Mouse (Mus musculus) ES-E14 (cell line): ENCODE measurements at regions not wholly inside any gene's neighbourhood (a gene's known extent, or its start where the extent isn't known, plus 50 kb on each side); places are given as distances from the start of the nearest gene placed in this dataset.

Experiments
- DNase-seq: peaks from one replicate; pipeline ENCODE4 v3.0.0-alpha.2; 2013; ENCODE audit warnings: low read depth, low spot score
- H3K27ac ChIP-seq: 2 replicates; pipeline ENCODE4 v1.5.1; 2012; ENCODE audit warnings: low read depth, mild to moderate bottlenecking, low read length, moderate library complexity, mixed read lengths; ENCODE audit not compliant: poor library complexity, insufficient read depth, severe bottlenecking
- H3K36me3 ChIP-seq: 2 replicates; pipeline ENCODE4 v1.6.1; 2012; ENCODE audit warnings: mild to moderate bottlenecking, low read length, moderate library complexity, mixed read lengths; ENCODE audit not compliant: control insufficient read depth, poor library complexity, insufficient read depth, severe bottlenecking
- H3K4me1 ChIP-seq, 2 experiments: fragments of 150-350 bp in 1 of 2; sonication (generic) in 1 of 2; 2 replicates each; pipeline ENCODE4 v1.6.1; 2012; ENCODE audit warnings: low read length in 2 of 2, mild to moderate bottlenecking in 1 of 2, mixed read lengths in 1 of 2; ENCODE audit not compliant: control insufficient read depth in 2 of 2, insufficient read depth in 2 of 2, poor library complexity in 1 of 2
- H3K4me3 ChIP-seq, 2 experiments: fragments of 150-350 bp in 1 of 2; sonication (generic) in 1 of 2; 2 replicates each; pipeline ENCODE4 v1.5.1; 2012; ENCODE audit warnings: low read length in 2 of 2, low read depth in 1 of 2, mild to moderate bottlenecking in 1 of 2, mixed read lengths in 1 of 2; ENCODE audit not compliant: insufficient read depth in 1 of 2, poor library complexity in 1 of 2, severe bottlenecking in 1 of 2
- H3K9ac ChIP-seq: 2 replicates; pipeline ENCODE4 v1.6.1; 2012; ENCODE audit warnings: low read depth, mild to moderate bottlenecking, low read length, mixed read lengths; ENCODE audit not compliant: poor library complexity, insufficient read depth, severe bottlenecking
- H3K9me3 ChIP-seq: fragments of 150-350 bp; sonication (generic); 2 replicates; pipeline ENCODE4 v1.6.1; 2012; ENCODE audit warnings: low read depth, mild to moderate bottlenecking, low read length; ENCODE audit not compliant: control insufficient read depth, insufficient read depth
- CHD2 ChIP-seq: IDR thresholded peaks from 2 replicates; pipeline ENCODE4 v1.6.1; 2014; ENCODE audit warnings: mild to moderate bottlenecking, low read depth, low read length, inconsistent platforms
- HCFC1 ChIP-seq: IDR thresholded peaks from 2 replicates; pipeline ENCODE4 v1.6.1; 2012; ENCODE audit warnings: low read length, inconsistent platforms, borderline replicate concordance; ENCODE audit not compliant: insufficient read depth
- MAFK ChIP-seq: IDR thresholded peaks from 2 replicates; pipeline ENCODE4 v1.6.1; 2014; ENCODE audit warnings: mild to moderate bottlenecking, low read depth, low read length, inconsistent platforms; ENCODE audit not compliant: insufficient read depth
- ZC3H11A ChIP-seq: IDR thresholded peaks from 2 replicates; pipeline ENCODE4 v1.6.1; 2012; ENCODE audit warnings: low read depth, mild to moderate bottlenecking, inconsistent platforms, low read length, borderline replicate concordance
- ZNF384 ChIP-seq: IDR thresholded peaks from 2 replicates; pipeline ENCODE4 v1.6.1; 2012; ENCODE audit warnings: low read depth, low read length, inconsistent platforms
- in situ Hi-C, 2 experiments: fragments of 600-800 bp; cut with MboI; formaldehyde crosslinking; loops; one replicate each; pipeline ENCODE4 v1.15.1; 2025; ENCODE audit warnings: low sequenced_read_pairs in 2 of 2, inconsistent platforms in 1 of 2; ENCODE audit not compliant: unreplicated experiment in 2 of 2

- Histone ChIP-seq H3K4me1 (no peaks in the 10 kb centered on the region), H3K9me3 (no peaks in the 10 kb centered on the region), H3K27ac (no peak overlapping the region), H3K4me3 (no peak overlapping the region), H3K36me3 (no peaks in the 10 kb centered on the region), H3K9ac (no peak overlapping the region)
- DNase-seq = no peak
- in situ Hi-C loops = no loop called here
- no peak for TF ChIP-seq CHD2
- TF ChIP-seq ZNF384 = no peak
- no peak for TF ChIP-seq MAFK
- no peak for TF ChIP-seq HCFC1
- no peak for TF ChIP-seq ZC3H11A
These were observed 167.7 kb upstream of the Pou3f3 start for GRCm38 (mm10) chr1:42527746-42528476.

DNA sequence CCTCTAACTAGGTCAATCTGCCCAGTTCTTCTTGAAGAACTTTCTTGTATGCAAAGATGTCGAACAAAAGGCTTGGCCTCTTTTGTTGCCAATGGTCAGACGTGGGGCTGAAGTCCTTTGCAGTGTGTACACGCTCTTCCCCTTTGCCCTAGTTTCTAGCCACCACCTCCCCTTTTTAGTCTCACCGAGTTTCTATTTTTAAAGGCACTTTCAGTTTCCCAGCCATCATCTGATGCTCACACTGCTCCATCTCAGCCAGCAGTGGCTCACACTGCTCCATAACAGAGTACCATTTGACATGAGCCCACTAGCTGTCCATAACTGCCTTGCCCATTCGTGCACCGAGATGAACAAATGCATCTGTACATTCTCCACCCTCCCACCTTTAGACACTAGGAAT lies 162.7 kb upstream of the Pou3f3 start:
- Histone ChIP-seq H3K4me1 (no peaks in the 10 kb centered on the region), H3K36me3 (no peaks in the 10 kb centered on the region), H3K9me3 (no peaks in the 10 kb centered on the region), H3K4me3 (no peak overlapping the region), H3K27ac (no peak overlapping the region), H3K9ac (no peak overlapping the region)
- no peak for TF ChIP-seq CHD2
- no peak for TF ChIP-seq ZNF384
- TF ChIP-seq MAFK = no peak
- no peak for TF ChIP-seq HCFC1
- TF ChIP-seq ZC3H11A = no peak
- in situ Hi-C loops = no loop called here
- no peak for DNase-seq

- H3K4me3 ChIP-seq = no peak overlapping the region
These were observed 156.5 kb upstream of the Pou3f3 start for GRCm38 (mm10) chr1:42539066-42539539.

GRCm38 (mm10) chr1:42539541-42540520 lies 155.7 kb upstream of the Pou3f3 start:
- DNase-seq = no peak
- TF ChIP-seq MAFK (no peak), HCFC1 (no peak), ZNF384 (no peak), ZC3H11A (no peak), CHD2 (no peak)
- H3K4me3 ChIP-seq = no peak overlapping the region
- no peak overlapping the region for H3K9ac ChIP-seq
- H3K36me3 ChIP-seq = no peaks in the 10 kb centered on the region
- in situ Hi-C loops = no loop called here
- H3K4me1 ChIP-seq = no peaks in the 10 kb centered on the region
- H3K27ac ChIP-seq = no peak overlapping the region
- H3K9me3 ChIP-seq = no peaks in the 10 kb centered on the region

More at GRCm38 (mm10) chr1:42539066-42539539, 156.5 kb upstream of the Pou3f3 start:
- Histone ChIP-seq H3K9me3 (no peaks in the 10 kb centered on the region), H3K4me1 (no peaks in the 10 kb centered on the region), H3K27ac (no peak overlapping the region), H3K9ac (no peak overlapping the region), H3K36me3 (no peaks in the 10 kb centered on the region)
- no peak for DNase-seq
- TF ChIP-seq HCFC1 (no peak), ZC3H11A (no peak), ZNF384 (no peak), MAFK (no peak), CHD2 (no peak)
- in situ Hi-C loops = no loop called here
